Mouse (Mus musculus) ES-E14 (cell line): ENCODE data around the gene Spon2.

Experiments used
- CHD2 ChIP-seq: IDR thresholded peaks from 2 replicates; pipeline ENCODE4 v1.6.1; 2014; ENCODE audit warnings: mild to moderate bottlenecking, low read depth, low read length, inconsistent platforms
- MAFK ChIP-seq: IDR thresholded peaks from 2 replicates; pipeline ENCODE4 v1.6.1; 2014; ENCODE audit warnings: mild to moderate bottlenecking, low read depth, low read length, inconsistent platforms; ENCODE audit not compliant: insufficient read depth
- ZNF384 ChIP-seq: IDR thresholded peaks from 2 replicates; pipeline ENCODE4 v1.6.1; 2012; ENCODE audit warnings: low read depth, low read length, inconsistent platforms

DNA sequence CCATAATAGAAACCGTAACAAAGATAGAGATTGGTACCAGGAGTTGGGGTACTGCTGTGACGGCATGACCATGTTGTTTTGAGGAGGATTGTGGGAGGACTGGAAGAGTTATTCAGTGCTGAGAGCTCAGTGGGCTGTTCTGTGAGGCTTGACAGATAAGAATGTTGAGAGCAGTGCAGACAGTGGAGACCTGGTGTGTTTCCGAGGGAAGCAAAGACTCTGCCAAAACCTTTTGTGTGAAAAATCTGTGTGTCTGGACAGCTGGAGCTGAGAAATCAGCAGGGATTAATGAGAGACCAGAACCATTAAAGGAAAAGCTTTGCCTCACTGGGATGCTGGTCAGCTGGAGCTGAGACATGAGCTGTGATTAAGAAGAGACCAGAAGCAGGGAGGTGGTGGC, 21.7 kb upstream of the Spon2 start:
- no peak for TF ChIP-seq ZNF384
- no peak for TF ChIP-seq CHD2
- TF ChIP-seq MAFK, result no peak
